9 mouse cellular contexts compared by ENCODE assay signal in genomic region chr2:61815583-61816313, GRCm38 (mm10). TPM values are rescaled to one million over a fixed set of nuclear protein-coding genes. Genes with fewer than 3 reads are reported as not detected.
DNase-seq lines count a peak whose midpoint lies in the region; ATAC-seq lines count a peak whose summit lies in the region.
"Had no signal": no experiment of that assay in that cellular context is flagged by ENCODE, and none has a peak within 500 bp of the region (broad histone marks: within the 10 kb centered on the region; RNA-seq: fewer than 3 reads in every experiment).

No protein-coding gene starts in this region.

- H3K36me3 ChIP-seq in hindbrain, embryonic 10.5 days = no peaks in the 10 kb centered on the region
- no peaks in the 10 kb centered on the region for H3K36me3 ChIP-seq in liver, embryonic 11.5 days (ENCODE audit: control insufficient read depth, insufficient read depth, low read length)

- H3K9ac ChIP-seq in liver, embryonic 11.5 days (ENCODE audit: low read depth, low read length) = peak overlapping the region; percentile 43; the same call in 1 of the 2 replicates

- H3K4me1 ChIP-seq in hindbrain, embryonic 10.5 days (replicated peaks) = peaks cover 26% of the 10 kb centered on the region
- peaks cover 10% of the 10 kb centered on the region for H3K4me1 ChIP-seq in liver, embryonic 11.5 days (replicated peaks; ENCODE audit: control insufficient read depth, insufficient read depth, low read length)

- H3K27ac ChIP-seq in hindbrain, embryonic 10.5 days = peak overlapping the region; percentile 86
- no peak overlapping the region for H3K27ac ChIP-seq in liver, embryonic 11.5 days (ENCODE audit: low read depth, low read length)

- H3K4me2 ChIP-seq in liver, embryonic 11.5 days = peak overlapping the region; percentile 77

- peak; percentile 42 for ATAC-seq in liver, embryonic 11.5 days (replicated peaks; ENCODE audit: low FRiP score)

- 4% methylated on average over 66 of the region's 66 CpGs for WGBS in hindbrain, embryonic 10.5 days
- 15% methylated on average over 59 of the region's 66 CpGs for WGBS in liver, embryonic 11.5 days

- H3K9me3 ChIP-seq in hindbrain, embryonic 10.5 days = no peaks in the 10 kb centered on the region
- no peaks in the 10 kb centered on the region for H3K9me3 ChIP-seq in liver, embryonic 11.5 days (ENCODE audit: control insufficient read depth, low read length)

- peak; percentile 23 for DNase-seq in cerebellum, adult 11 months
- DNase-seq in cerebellum, adult 9-10 months = no peak
- DNase-seq in thymus, postnatal 4 days = peak; percentile 26
- no peak for DNase-seq in thymus, postnatal 25 days
- DNase-seq in hindbrain, embryonic 10.5 days (ENCODE audit: low spot score) = peak; percentile 75
- peak; percentile 56 for DNase-seq in liver, embryonic 11.5 days (ENCODE audit: low spot score)
- DNase-seq in right cerebral cortex, adult 2 months (ENCODE audit: low spot score in 2 of 2) = peak; percentile 65 to 67
- DNase-seq in thymus, adult 18-20 months = no peak

- peaks cover 87% of the 10 kb centered on the region for H3K27me3 ChIP-seq in hindbrain, embryonic 10.5 days (ENCODE audit: insufficient read depth, poor library complexity, severe bottlenecking)
- peaks cover 59% of the 10 kb centered on the region for H3K27me3 ChIP-seq in liver, embryonic 11.5 days (replicated peaks; ENCODE audit: control insufficient read depth, insufficient read depth, low read length)

- H3K4me3 ChIP-seq in hindbrain, embryonic 10.5 days = peak overlapping the region; percentile 48
- peak overlapping the region; percentile 44 for H3K4me3 ChIP-seq in liver, embryonic 11.5 days (ENCODE audit: low read depth, low read length)
- H3K4me3 ChIP-seq: myocyte had no signal

RNA-seq across cellular contexts. Expression of gene Tbr1, which starts 13.0 kb away (rescaled TPM):
- polyA plus RNA-seq in hindbrain, embryonic 10.5 days (2016; fragmentation: Nextera tagmentation; extraction: Ambion mirVana) = 0.30 TPM in 1 of 2 replicates, not detected in the other
- 0.17 and 0.26 TPM in 2 replicates for polyA plus RNA-seq in liver, embryonic 11.5 days (2014; fragmentation: Nextera tagmentation; extraction: Ambion mirVana)

Comparison
In these comparisons a context has a peak if more than half of its experiments do, and no peak if none do; other contexts are left out.
1. DNase-seq: peak in cerebellum, adult 11 months (single experiment), thymus, postnatal 4 days (single experiment), hindbrain, embryonic 10.5 days (single experiment), liver, embryonic 11.5 days (single experiment) and right cerebral cortex, adult 2 months (2 of 2); none in cerebellum, adult 9-10 months (single experiment), thymus, postnatal 25 days (single experiment) and thymus, adult 18-20 months (0 of 2).